Mouse (Mus musculus) ES-Bruce4 (cell line): ENCODE data around the gene Akt1s1. TPM values are rescaled to one million over a fixed set of nuclear protein-coding genes. Genes with fewer than 3 reads are reported as not detected.

ENCODE experiments used
- H3K27ac ChIP-seq: 2 replicates; pipeline ENCODE4 v1.5.1; 2012; ENCODE audit warnings: low read length, inconsistent platforms; ENCODE audit not compliant: insufficient read depth
- H3K27me3 ChIP-seq: 2 replicates; pipeline ENCODE4 v1.6.1; 2012; ENCODE audit warnings: mild to moderate bottlenecking, low read length, inconsistent platforms; ENCODE audit not compliant: control insufficient read depth, poor library complexity, insufficient read depth, severe bottlenecking
- H3K36me3 ChIP-seq: 2 replicates; pipeline ENCODE4 v1.6.1; 2012; ENCODE audit warnings: inconsistent platforms, mild to moderate bottlenecking, low read length, moderate library complexity; ENCODE audit not compliant: control insufficient read depth, poor library complexity, insufficient read depth, severe bottlenecking
- H3K4me1 ChIP-seq: one replicate; pipeline ENCODE4 v1.8.1; 2011; ENCODE audit warnings: low read length; ENCODE audit not compliant: control insufficient read depth, insufficient read depth
- H3K4me3 ChIP-seq: 2 replicates; pipeline ENCODE4 v1.5.1; 2011; ENCODE audit warnings: low read depth, mild to moderate bottlenecking, low read length
- H3K9ac ChIP-seq: 2 replicates; pipeline ENCODE4 v1.6.1; 2012; ENCODE audit warnings: low read depth, mild to moderate bottlenecking, inconsistent platforms; ENCODE audit not compliant: poor library complexity, severe bottlenecking
- H3K9me3 ChIP-seq: replicated peaks from 2 replicates; pipeline ENCODE4 v1.6.1; 2012; ENCODE audit warnings: mild to moderate bottlenecking, low read length, inconsistent platforms; ENCODE audit not compliant: control insufficient read depth, poor library complexity, insufficient read depth, severe bottlenecking
- CTCF ChIP-seq: IDR thresholded peaks from one replicate; pipeline ENCODE4 v1.8.1; 2011; ENCODE audit warnings: low read depth, low read length
- EP300 ChIP-seq: IDR thresholded peaks from 2 replicates; pipeline ENCODE4 v1.6.1; 2011; ENCODE audit warnings: low read depth, low read length; ENCODE audit not compliant: insufficient read depth
- POLR2A ChIP-seq: IDR thresholded peaks from one replicate; pipeline ENCODE4 v1.8.1; 2011; ENCODE audit warnings: low read length; ENCODE audit not compliant: insufficient read depth
- polyA plus RNA-seq: library from polyadenylated mRNA; stranded (reverse); fragments of >200 nt; gene quantifications from 2 replicates; pipeline ENCODE4 v1.2.4, GENCODE M21; 2011; ENCODE audit warnings: low read depth; ENCODE audit not compliant: missing spikeins, insufficient read depth, insufficient read length

The Akt1s1 gene
- polyA plus RNA-seq, 1 experiment = 38.3 TPM

DNA sequence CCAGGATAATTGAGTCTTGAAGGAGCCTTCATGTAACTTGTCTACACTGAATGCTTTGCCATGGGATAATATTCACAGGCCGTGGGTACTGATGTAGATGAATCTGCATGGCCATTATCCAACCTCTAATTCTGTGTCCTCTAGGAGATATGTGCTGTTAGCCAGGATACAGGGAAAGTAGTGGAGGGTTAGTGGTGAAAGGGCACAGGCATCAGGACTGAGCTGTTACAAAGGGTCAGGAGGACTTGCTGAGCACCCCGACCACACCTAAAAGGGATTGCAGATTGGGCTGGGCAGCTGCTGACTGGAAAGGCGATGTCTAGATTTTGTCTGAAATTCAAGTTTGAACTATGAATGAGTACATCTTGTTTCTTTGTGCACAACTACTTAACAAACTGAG lies 28.3 kb upstream of the Akt1s1 start:
- H3K27ac ChIP-seq = 0 out of 2 replicates have a peak overlapping the region, but pooled peaks have one; percentile 21
- peaks cover 34% of the 10 kb centered on the region for H3K36me3 ChIP-seq
- H3K27me3 ChIP-seq = no peaks in the 10 kb centered on the region
- peaks cover 4% of the 10 kb centered on the region for H3K4me1 ChIP-seq
- H3K9me3 ChIP-seq = no peaks in the 10 kb centered on the region
- peak overlapping the region; percentile 99; the same call in 1 of the 2 replicates for H3K9ac ChIP-seq
- H3K4me3 ChIP-seq = no peak overlapping the region
- TF ChIP-seq CTCF = no peak
- no peak for TF ChIP-seq EP300
- no peak for TF ChIP-seq POLR2A

DNA sequence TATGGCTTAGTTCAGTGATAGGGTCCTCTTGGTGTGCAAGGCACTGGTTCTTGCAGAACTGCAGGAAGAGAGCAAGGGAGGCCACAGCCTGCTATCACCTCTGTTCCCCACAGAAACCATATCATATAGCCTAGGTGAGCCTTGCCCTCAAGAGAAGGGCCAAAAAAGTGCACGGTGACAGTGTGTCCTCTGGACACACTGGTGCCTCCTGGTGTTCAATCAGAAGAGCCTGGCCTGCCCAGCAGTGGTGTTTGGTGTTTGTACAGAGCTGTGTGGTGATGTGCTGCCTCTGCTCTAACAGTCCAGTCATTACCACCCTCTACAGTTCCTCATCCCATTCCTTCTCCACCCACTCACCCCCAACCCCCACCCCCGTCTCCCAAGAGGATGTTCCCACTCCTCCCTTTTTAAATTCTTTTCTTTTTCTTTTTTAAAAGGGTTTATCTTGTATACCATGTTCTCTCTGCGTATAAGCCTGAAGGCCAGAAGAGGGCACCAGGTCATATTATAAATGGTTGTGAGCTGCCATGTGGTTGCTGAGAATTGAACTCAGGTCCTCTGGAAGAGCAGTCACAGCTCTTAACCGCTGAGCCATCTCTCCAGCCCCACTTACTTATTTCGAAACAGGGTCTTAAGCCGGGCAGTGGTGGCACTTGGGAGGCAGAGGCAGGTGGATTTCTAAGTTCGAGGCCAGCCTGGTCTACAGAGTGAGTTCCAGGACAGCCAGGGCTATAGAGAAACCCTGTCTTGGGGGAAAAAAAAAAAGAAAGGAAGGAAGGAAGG lies 26.9 kb upstream of the Akt1s1 start:
- Histone ChIP-seq H3K27ac (0 out of 2 replicates have a peak overlapping the region, but pooled peaks have one; percentile 16), H3K27me3 (no peaks in the 10 kb centered on the region), H3K36me3 (peaks cover 38% of the 10 kb centered on the region), H3K4me3 (no peak overlapping the region), H3K4me1 (peaks cover 4% of the 10 kb centered on the region), H3K9me3 (no peaks in the 10 kb centered on the region), H3K9ac (peak overlapping the region; percentile 43; the same call in 1 of the 2 replicates)
- TF ChIP-seq CTCF (peak; percentile 30), EP300 (no peak)

DNA sequence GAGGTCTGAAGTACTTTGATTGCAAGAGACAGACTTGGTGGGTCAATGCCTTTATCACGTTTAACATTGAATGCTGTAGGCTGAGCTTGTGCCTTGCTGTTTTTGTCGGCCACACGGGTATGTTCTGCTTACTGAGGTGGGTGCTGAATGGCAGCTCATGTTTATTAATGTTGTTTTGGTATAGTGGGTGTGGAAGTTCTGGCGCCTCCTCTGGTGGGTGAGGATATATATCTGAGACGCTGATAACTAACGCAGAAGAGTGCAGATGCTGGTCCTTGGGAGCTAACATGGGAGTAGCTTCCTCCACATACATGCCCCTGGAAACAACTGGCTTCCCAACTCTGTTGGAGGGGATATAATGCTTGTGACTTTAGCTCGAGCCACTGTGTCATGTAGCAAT lies 25.4 kb upstream of the Akt1s1 start:
- no peak overlapping the region for H3K4me3 ChIP-seq
- no peak for TF ChIP-seq POLR2A
- H3K4me1 ChIP-seq = peaks cover 4% of the 10 kb centered on the region
- peaks cover 39% of the 10 kb centered on the region for H3K36me3 ChIP-seq
- peak overlapping the region; percentile 18; the same call in 1 of the 2 replicates for H3K27ac ChIP-seq
- no peaks in the 10 kb centered on the region for H3K27me3 ChIP-seq
- H3K9ac ChIP-seq = no peak overlapping the region
- H3K9me3 ChIP-seq = no peaks in the 10 kb centered on the region

DNA sequence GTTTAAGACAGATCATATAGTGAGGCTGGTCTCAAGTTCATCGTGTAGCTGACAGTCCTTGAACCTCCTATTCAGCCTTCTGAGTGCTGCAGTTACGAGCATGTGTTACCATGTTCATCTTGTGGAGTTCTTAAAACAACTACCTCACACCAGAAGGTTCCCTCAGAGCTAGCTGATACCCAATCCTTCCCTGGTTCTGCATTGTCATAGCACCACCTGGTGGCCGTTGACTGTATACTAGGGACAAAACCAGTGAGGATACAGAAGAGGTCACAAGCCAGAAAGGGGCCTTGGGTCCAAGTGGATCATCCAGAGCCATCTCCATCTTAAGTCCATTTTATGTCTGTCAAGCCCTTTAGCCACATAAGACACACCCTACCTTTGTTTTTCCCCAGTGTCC lies 23.9 kb upstream of the Akt1s1 start:
- Histone ChIP-seq H3K4me3 (no peak overlapping the region), H3K27me3 (no peaks in the 10 kb centered on the region), H3K36me3 (peaks cover 48% of the 10 kb centered on the region), H3K9me3 (no peaks in the 10 kb centered on the region), H3K4me1 (peaks cover 3% of the 10 kb centered on the region), H3K27ac (no peak overlapping the region), H3K9ac (no peak overlapping the region)
- no peak for TF ChIP-seq POLR2A
- TF ChIP-seq CTCF = peak; percentile 44

DNA sequence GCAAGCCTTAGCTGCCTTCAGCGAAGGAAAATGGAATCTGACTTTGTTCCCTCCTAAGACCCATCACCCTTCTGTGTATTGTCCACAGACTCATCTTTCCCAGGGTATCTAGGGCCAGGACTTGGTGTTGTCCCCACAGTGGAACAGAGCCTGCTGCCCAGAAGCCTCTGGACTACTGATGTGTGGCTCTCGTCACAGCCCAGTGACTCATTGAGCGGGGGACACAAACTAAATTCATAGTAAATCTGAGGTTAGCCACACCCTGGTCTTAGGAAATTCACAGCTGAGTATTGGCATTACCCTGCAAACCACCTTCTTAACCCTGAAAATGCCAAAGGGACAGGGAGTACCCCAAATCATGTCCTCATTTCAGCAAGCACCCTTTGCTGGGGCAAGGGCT lies 22.0 kb upstream of the Akt1s1 start:
- no peak overlapping the region for H3K4me3 ChIP-seq
- H3K9ac ChIP-seq = no peak overlapping the region
- H3K27ac ChIP-seq = no peak overlapping the region
- H3K27me3 ChIP-seq = no peaks in the 10 kb centered on the region
- H3K4me1 ChIP-seq = no peaks in the 10 kb centered on the region
- H3K36me3 ChIP-seq = peaks cover 56% of the 10 kb centered on the region
- H3K9me3 ChIP-seq = no peaks in the 10 kb centered on the region
- TF ChIP-seq CTCF = no peak
- no peak for TF ChIP-seq EP300
- no peak for TF ChIP-seq POLR2A

DNA sequence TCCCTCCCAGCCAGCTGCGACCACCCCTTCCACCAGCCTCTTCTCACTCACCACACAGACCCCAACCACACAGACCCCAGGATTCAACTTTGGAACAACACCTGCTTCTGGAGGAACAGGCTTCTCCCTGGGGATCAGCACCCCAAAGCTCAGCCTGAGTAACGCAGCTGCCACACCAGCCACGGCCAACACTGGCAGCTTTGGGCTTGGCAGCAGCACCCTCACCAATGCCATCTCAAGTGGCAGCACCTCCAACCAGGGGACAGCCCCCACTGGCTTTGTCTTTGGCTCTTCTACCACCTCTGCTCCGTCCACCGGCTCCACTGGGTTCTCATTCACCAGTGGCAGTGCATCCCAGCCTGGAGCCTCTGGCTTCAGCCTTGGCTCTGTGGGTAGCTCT lies 20.1 kb upstream of the Akt1s1 start:
- no peaks in the 10 kb centered on the region for H3K9me3 ChIP-seq
- no peak overlapping the region for H3K9ac ChIP-seq
- H3K4me1 ChIP-seq = no peaks in the 10 kb centered on the region
- peaks cover 54% of the 10 kb centered on the region for H3K36me3 ChIP-seq
- no peak for TF ChIP-seq CTCF
- TF ChIP-seq EP300 = no peak
- TF ChIP-seq POLR2A = no peak
- no peaks in the 10 kb centered on the region for H3K27me3 ChIP-seq
- H3K27ac ChIP-seq = no peak overlapping the region
- no peak overlapping the region for H3K4me3 ChIP-seq
